Mouse (Mus musculus) spleen, adult 10 weeks (tissue): ENCODE data around the gene Rnf5. TPM values are rescaled to one million over a fixed set of nuclear protein-coding genes. Genes with fewer than 3 reads are reported as not detected.

Experiments used
- polyA plus RNA-seq: library from polyadenylated mRNA; stranded (reverse); fragments of 350-450 nt; fragmentation: Illumina TruSeq; extraction: RNeasy Lipid Tissue Mini Kit (QIAGEN cat#74804); gene quantifications from one replicate; pipeline ENCODE4 v1.2.3, GENCODE M21; 2015; ENCODE audit warnings: low replicate concordance; ENCODE audit not compliant: insufficient read depth

The Rnf5 gene
- 37.5 TPM for polyA plus RNA-seq

GRCm38 (mm10) chr17:34603375-34604060 is at the start of gene Rnf5:
TSS of gene Rnf5 (minus strand) at chr17:34603690.

GRCm38 (mm10) chr17:34646906-34647787 is 43.7 kb upstream of the Rnf5 start, which contains the start of gene Atf6b:
TSS of gene Atf6b (plus strand) at chr17:34647146.

GRCm38 (mm10) chr17:34644608-34645007 is 41.1 kb upstream of the Rnf5 start, which contains the start of gene Fkbpl:
TSS of gene Fkbpl (plus strand) at chr17:34644764.

GRCm38 (mm10) chr17:34629221-34629751 is 25.8 kb upstream of the Rnf5 start, which contains the start of gene Prrt1:
TSS of gene Prrt1 (plus strand) at chr17:34629533.

GRCm38 (mm10) chr17:34627943-34628643 is 24.6 kb upstream of the Rnf5 start, which contains the start of gene Ppt2:
TSS of gene Ppt2 (minus strand) at chr17:34628510.

GRCm38 (mm10) chr17:34615871-34616270 is 12.4 kb upstream of the Rnf5 start, which contains the start of gene Egfl8:
TSS of gene Egfl8 (minus strand) at chr17:34615971.

GRCm38 (mm10) chr17:34604061-34604508 is 595 bp upstream of the Rnf5 start, which contains the start of gene Agpat1:
TSS of gene Agpat1 (plus strand) at chr17:34604262.

GRCm38 (mm10) chr17:34597566-34598095 is 5.9 kb downstream of the Rnf5 start, which contains the start of gene Ager:
TSS of gene Ager (plus strand) at chr17:34597862.

GRCm38 (mm10) chr17:34591029-34591993 is 12.2 kb downstream of the Rnf5 start, which contains the start of gene Pbx2:
TSS of gene Pbx2 (plus strand) at chr17:34591266.

GRCm38 (mm10) chr17:34589681-34590101 is 13.8 kb downstream of the Rnf5 start, which contains the start of gene Gpsm3:
TSS of gene Gpsm3 (plus strand) at chr17:34589806.

GRCm38 (mm10) chr17:34564003-34564421 is 39.5 kb downstream of the Rnf5 start, which contains the start of gene Notch4:
TSS of gene Notch4 (plus strand) at chr17:34564268.

Other genes with a start within 250 kb of the Rnf5 start
- gene Btnl2, start 248.9 kb downstream of the Rnf5 start, polyA plus RNA-seq = 6.9 TPM
- gene Btnl1, start 226.6 kb downstream of the Rnf5 start, polyA plus RNA-seq = 0.68 TPM
- 14.9 TPM for gene BC051142, start 204.9 kb downstream of the Rnf5 start, polyA plus RNA-seq
- gene Btnl4, start 126.4 kb downstream of the Rnf5 start, polyA plus RNA-seq = 1.8 TPM
- gene Btnl6, start 86.3 kb downstream of the Rnf5 start, polyA plus RNA-seq = 3.5 TPM
- 2.9 TPM for gene Notch4, start 39.4 kb downstream of the Rnf5 start, polyA plus RNA-seq
- gene Gpsm3, start 13.9 kb downstream of the Rnf5 start, polyA plus RNA-seq = 186 TPM
- 42.5 TPM for gene Pbx2, start 12.4 kb downstream of the Rnf5 start, polyA plus RNA-seq
- 4.0 TPM for gene Ager, start 5.8 kb downstream of the Rnf5 start, polyA plus RNA-seq
- 22.9 TPM for gene Agpat1, start 572 bp upstream of the Rnf5 start, polyA plus RNA-seq
- 2.1 TPM for gene Egfl8, start 12.3 kb upstream of the Rnf5 start, polyA plus RNA-seq
- 30.0 TPM for gene Ppt2, start 24.8 kb upstream of the Rnf5 start, polyA plus RNA-seq
- 4.6 TPM for gene Prrt1, start 25.8 kb upstream of the Rnf5 start, polyA plus RNA-seq
- 9.4 TPM for gene Fkbpl, start 41.1 kb upstream of the Rnf5 start, polyA plus RNA-seq
- 16.5 TPM for gene Atf6b, start 43.5 kb upstream of the Rnf5 start, polyA plus RNA-seq
- gene Tnxb, start 66.8 kb upstream of the Rnf5 start, polyA plus RNA-seq = 5.1 TPM
- gene C4b, start 140.2 kb upstream of the Rnf5 start, polyA plus RNA-seq = 87.9 TPM
- gene Cyp21a1, start 200.9 kb upstream of the Rnf5 start, polyA plus RNA-seq = 1.4 TPM
- 32.1 TPM for gene Stk19, start 233.3 kb upstream of the Rnf5 start, polyA plus RNA-seq
- gene Dxo, start 233.3 kb upstream of the Rnf5 start, polyA plus RNA-seq = 22.4 TPM
- 31.3 TPM for gene Skiv2l, start 246.5 kb upstream of the Rnf5 start, polyA plus RNA-seq
- gene Nelfe, start 246.7 kb upstream of the Rnf5 start, polyA plus RNA-seq = 16.3 TPM